Mouse (Mus musculus) intestine, embryonic 16.5 days (tissue): ENCODE measurements around the gene Pqlc3. TPM values are rescaled to one million over a fixed set of nuclear protein-coding genes. Genes with fewer than 3 reads are reported as not detected.
"Not testable (repeated sequence)": the region's sequence is repeated elsewhere in the genome, so short reads cannot be mapped to it uniquely, and the experiment has no call there.

ENCODE experiments used
- ATAC-seq: fragments of 200-750 bp; cut with Nextera tagmentation; 2 replicates; pipeline ENCODE4 v1.8.0; 2017; ENCODE audit warnings: moderate TSS enrichment, moderate library complexity
- H3K27ac ChIP-seq: fragments of 300-500 bp; sonication (generic); 2 replicates; pipeline ENCODE4 v1.5.1; 2014; ENCODE audit warnings: mild to moderate bottlenecking, low read length
- H3K27me3 ChIP-seq: fragments of 300-500 bp; sonication (generic); replicated peaks from 2 replicates; pipeline ENCODE4 v1.6.1; 2014; ENCODE audit warnings: low read length, control low read depth, mixed read lengths; ENCODE audit not compliant: control insufficient read depth, insufficient read depth
- H3K36me3 ChIP-seq: fragments of 300-500 bp; sonication (generic); 2 replicates; pipeline ENCODE4 v1.6.1; 2014; ENCODE audit warnings: low read length, control low read depth; ENCODE audit not compliant: control insufficient read depth, insufficient read depth
- H3K4me1 ChIP-seq: fragments of 300-500 bp; sonication (generic); 2 replicates; pipeline ENCODE4 v1.6.1; 2014; ENCODE audit warnings: low read length, control low read depth, mixed read lengths; ENCODE audit not compliant: control insufficient read depth, insufficient read depth
- H3K4me2 ChIP-seq: fragments of 300-500 bp; sonication (generic); 2 replicates; pipeline ENCODE4 v1.6.1; 2014; ENCODE audit warnings: low read depth, low read length, control low read depth
- H3K4me3 ChIP-seq: fragments of 300-500 bp; sonication (generic); 2 replicates; pipeline ENCODE4 v1.5.1; 2014; ENCODE audit warnings: mild to moderate bottlenecking, low read length
- H3K9ac ChIP-seq: fragments of 300-500 bp; sonication (generic); 2 replicates; pipeline ENCODE4 v1.6.1; 2014; ENCODE audit warnings: low read depth, low read length
- H3K9me3 ChIP-seq: fragments of 300-500 bp; sonication (generic); 2 replicates; pipeline ENCODE4 v1.6.1; 2016; ENCODE audit warnings: low read length, control low read depth; ENCODE audit not compliant: control insufficient read depth
- WGBS: fragments of 180-500 bp; shearing (Covaris S2); extraction: QIAGEN DNeasy Blood & Tissue Kit; methylation state at CpG from one replicate; pipeline ENCODE4 v1.1.7; 2014; 5-methylcytosine and 5-hydroxymethylcytosine counted together
- polyA plus RNA-seq: library from polyadenylated mRNA; unstranded; fragments of >200 nt; fragmentation: Nextera tagmentation; extraction: Ambion mirVana; gene quantifications from 2 replicates; pipeline ENCODE4 v1.2.1, GENCODE M21; 2015

Gene Pqlc3
- polyA plus RNA-seq, 1 experiment from 2014 or later = 14.4 TPM

- H3K27me3 ChIP-seq = no peaks in the 10 kb centered on the region
- no peaks in the 10 kb centered on the region for H3K36me3 ChIP-seq
- ATAC-seq = no peak
- H3K4me2 ChIP-seq = no peak overlapping the region
- no peaks in the 10 kb centered on the region for H3K4me1 ChIP-seq
- H3K4me3 ChIP-seq = no peak overlapping the region
- no peak overlapping the region for H3K9ac ChIP-seq
- 65% methylated on average over 2 of the region's 2 CpGs for WGBS
- no peak overlapping the region for H3K27ac ChIP-seq
- H3K9me3 ChIP-seq = no peaks in the 10 kb centered on the region
Observed at GRCm38 (mm10) chr12:17035128-17035527, 34.9 kb upstream of the Pqlc3 start.

- no peak overlapping the region for H3K4me2 ChIP-seq
- no peak overlapping the region for H3K27ac ChIP-seq
- H3K9ac ChIP-seq = no peak overlapping the region
- H3K27me3 ChIP-seq = no peaks in the 10 kb centered on the region
- H3K9me3 ChIP-seq = no peaks in the 10 kb centered on the region
- no peaks in the 10 kb centered on the region for H3K36me3 ChIP-seq
- H3K4me3 ChIP-seq = no peak overlapping the region
- no peaks in the 10 kb centered on the region for H3K4me1 ChIP-seq
- no peak for ATAC-seq
- WGBS = 83% methylated on average over 5 of the region's 5 CpGs
Observed at GRCm38 (mm10) chr12:17034671-17035070, 34.5 kb upstream of the Pqlc3 start.

GRCm38 (mm10) chr12:17033464-17033841 lies 33.2 kb upstream of the Pqlc3 start:
- H3K9me3 ChIP-seq = no peaks in the 10 kb centered on the region
- ATAC-seq = peak; percentile 65
- no peak overlapping the region for H3K9ac ChIP-seq
- H3K27me3 ChIP-seq = no peaks in the 10 kb centered on the region
- no peak overlapping the region for H3K27ac ChIP-seq
- H3K36me3 ChIP-seq = no peaks in the 10 kb centered on the region
- H3K4me1 ChIP-seq = no peaks in the 10 kb centered on the region
- H3K4me3 ChIP-seq = no peak overlapping the region
- WGBS = 70% methylated on average over 9 of the region's 9 CpGs
- H3K4me2 ChIP-seq = no peak overlapping the region

GRCm38 (mm10) chr12:17032694-17033463 lies 32.7 kb upstream of the Pqlc3 start:
- Histone ChIP-seq H3K27ac (no peak overlapping the region), H3K4me2 (no peak overlapping the region), H3K4me3 (no peak overlapping the region), H3K9me3 (peaks cover 3% of the 10 kb centered on the region; the same call in 1 of the 2 replicates), H3K36me3 (no peaks in the 10 kb centered on the region), H3K9ac (no peak overlapping the region), H3K27me3 (no peaks in the 10 kb centered on the region), H3K4me1 (no peaks in the 10 kb centered on the region)
- peak; percentile 62; the same call in 1 of the 2 replicates for ATAC-seq
- WGBS = 42% methylated on average over 13 of the region's 13 CpGs

GRCm38 (mm10) chr12:17024554-17025110 lies 24.4 kb upstream of the Pqlc3 start:
- Histone ChIP-seq H3K4me3 (no peak overlapping the region), H3K27me3 (no peaks in the 10 kb centered on the region), H3K9me3 (peaks cover 3% of the 10 kb centered on the region; the same call in 1 of the 2 replicates), H3K36me3 (no peaks in the 10 kb centered on the region), H3K4me1 (no peaks in the 10 kb centered on the region), H3K4me2 (no peak overlapping the region), H3K9ac (no peak overlapping the region), H3K27ac (no peak overlapping the region)
- 89% methylated on average over 6 of the region's 6 CpGs for WGBS
- ATAC-seq = no peak

- WGBS = 88% methylated on average over 4 of the region's 4 CpGs
- Histone ChIP-seq H3K4me2 (no peak overlapping the region), H3K4me3 (no peak overlapping the region), H3K27ac (no peak overlapping the region), H3K9ac (no peak overlapping the region), H3K36me3 (no peaks in the 10 kb centered on the region), H3K27me3 (no peaks in the 10 kb centered on the region), H3K4me1 (no peaks in the 10 kb centered on the region), H3K9me3 (no peaks in the 10 kb centered on the region)
- ATAC-seq = no peak
Observed at GRCm38 (mm10) chr12:17022145-17022544, 21.9 kb upstream of the Pqlc3 start.

GRCm38 (mm10) chr12:17021125-17021524 lies 20.9 kb upstream of the Pqlc3 start:
- 76% methylated on average over 4 of the region's 4 CpGs for WGBS
- not testable (repeated sequence) for H3K27me3 ChIP-seq, ATAC-seq

GRCm38 (mm10) chr12:17018468-17018867 lies 18.3 kb upstream of the Pqlc3 start:
- no peaks in the 10 kb centered on the region for H3K36me3 ChIP-seq
- no peak for ATAC-seq
- no peak overlapping the region for H3K4me2 ChIP-seq
- no peaks in the 10 kb centered on the region for H3K4me1 ChIP-seq
- H3K27ac ChIP-seq = no peak overlapping the region
- no peak overlapping the region for H3K9ac ChIP-seq
- no peaks in the 10 kb centered on the region for H3K27me3 ChIP-seq
- WGBS = 32% methylated on average over 4 of the region's 4 CpGs
- H3K9me3 ChIP-seq = no peaks in the 10 kb centered on the region
- no peak overlapping the region for H3K4me3 ChIP-seq

More at GRCm38 (mm10) chr12:17021125-17021524, 20.9 kb upstream of the Pqlc3 start:
- H3K36me3 ChIP-seq, H3K4me1 ChIP-seq, H3K27ac ChIP-seq, H3K9me3 ChIP-seq, H3K4me2 ChIP-seq, H3K4me3 ChIP-seq, H3K9ac ChIP-seq: not testable (repeated sequence)

GRCm38 (mm10) chr12:17015711-17016110 lies 15.5 kb upstream of the Pqlc3 start:
- Histone ChIP-seq H3K9ac (no peak overlapping the region), H3K27me3 (no peaks in the 10 kb centered on the region), H3K9me3 (no peaks in the 10 kb centered on the region)

More at GRCm38 (mm10) chr12:17015711-17016110, 15.5 kb upstream of the Pqlc3 start:
- WGBS = 65% methylated on average over 2 of the region's 2 CpGs
- H3K27ac ChIP-seq = no peak overlapping the region
- peaks cover 7% of the 10 kb centered on the region; the same call in 1 of the 2 replicates for H3K4me1 ChIP-seq
- ATAC-seq = no peak
- no peak overlapping the region for H3K4me3 ChIP-seq
- H3K4me2 ChIP-seq = no peak overlapping the region
- no peaks in the 10 kb centered on the region for H3K36me3 ChIP-seq
